21 mouse cellular contexts compared by ENCODE assay signal in genomic region chr1:80162943-80163342, GRCm38 (mm10). TPM values are rescaled to one million over a fixed set of nuclear protein-coding genes. Genes with fewer than 3 reads are reported as not detected.
DNase-seq lines count a peak whose midpoint lies in the region; ATAC-seq and TF ChIP-seq lines count a peak whose summit lies in the region.
"Had no signal": no experiment of that assay in that cellular context is flagged by ENCODE, and none has a peak within 500 bp of the region (broad histone marks: within the 10 kb centered on the region; RNA-seq: fewer than 3 reads in every experiment).

No protein-coding gene starts in this region.

- TF ChIP-seq CTCF in CH12.LX (conservative IDR thresholded peaks at IDR 0.05 in 1 of 2, IDR thresholded peaks at IDR 0.05 in 1 of 2; ENCODE audit: low read depth in 2 of 2, low read length in 2 of 2) = no peak
- TF ChIP-seq CTCF in lung, postnatal 0 days (IDR thresholded peaks at IDR 0.05) = no peak

- TF ChIP-seq POLR2A in CH12.LX (IDR thresholded peaks at IDR 0.05; ENCODE audit: low read depth, low read length) = no peak

- DNase-seq in CH12.LX (ENCODE audit: extremely low read depth) (no peak), ES-E14 (ENCODE audit: low read depth, low spot score) (no peak)
- DNase-seq in lung, postnatal 0 days (ENCODE audit: low spot score) = no peak
- DNase-seq in urinary bladder, postnatal 10 days (ENCODE audit: low spot score) = no peak
- DNase-seq: adrenal gland, adult 2 months; adrenal gland, adult 8-10 months; adrenal gland, postnatal 10 days; adrenal gland, postnatal 14 days; adrenal gland, postnatal 25 days; adrenal gland, postnatal 36 days; B cell, adult 2 months; cerebellum, adult 11 months; cerebellum, adult 11-12 months; cerebellum, adult 18-20 months; cerebellum, adult 2 months; cerebellum, adult 8-10 months had no signal

- in situ Hi-C loops in CH12.LX (cut with MboI; ENCODE audit: low pct_ligation_motif_present, low pct_unique_long_range_greater_than_20kb, low sequenced_read_pairs) (no loop called here), ES-E14 (cut with MboI; ENCODE audit: low sequenced_read_pairs in 2 of 2, unreplicated experiment in 2 of 2) (no loop called here)

- no peak overlapping the region for H3K4me2 ChIP-seq in CH12.LX (ENCODE audit: insufficient read depth, low read depth, poor library complexity, severe bottlenecking)
- no peak overlapping the region for H3K4me2 ChIP-seq in lung, postnatal 0 days (replicated peaks; ENCODE audit: low read depth, low read length)

- no peak for TF ChIP-seq EP300 in CH12.LX (IDR thresholded peaks at IDR 0.05; ENCODE audit: low read length)
- TF ChIP-seq EP300 in lung, postnatal 0 days (IDR thresholded peaks at IDR 0.05) = no peak

- H3K9me3 ChIP-seq in CH12.LX (replicated peaks; ENCODE audit: low read length) (no peaks in the 10 kb centered on the region), ES-E14 (ENCODE audit: control insufficient read depth, insufficient read depth, low read depth, low read length) (no peaks in the 10 kb centered on the region)
- no peaks in the 10 kb centered on the region for H3K9me3 ChIP-seq in lung, postnatal 0 days (ENCODE audit: low read length)
- H3K9me3 ChIP-seq: G1E had no signal

- H3K4me1 ChIP-seq in CH12.LX (ENCODE audit: control insufficient read depth in 1 of 2, insufficient read depth in 2 of 2) (peaks cover 2 to 5% of the 10 kb centered on the region in 2 experiments; a peak in 2 of 4 replicates), ES-E14 (ENCODE audit: control insufficient read depth in 2 of 2, insufficient read depth in 2 of 2, low read length in 2 of 2, poor library complexity in 1 of 2) (no peaks in the 10 kb centered on the region)
- no peaks in the 10 kb centered on the region for H3K4me1 ChIP-seq in lung, postnatal 0 days (ENCODE audit: insufficient read depth, low read depth, low read length)

- ATAC-seq in lung, postnatal 0 days = no peak
- ATAC-seq: activated CD4-positive, CD25-positive, alpha-beta regulatory T cell, adult 4 months; CD4-positive, CD25-positive, alpha-beta regulatory T cell, adult 4 months; Patski had no signal

- H3K27ac ChIP-seq in CH12.LX (ENCODE audit: insufficient read depth, low read depth) = no peak overlapping the region
- H3K27ac ChIP-seq in ES-E14 (ENCODE audit: insufficient read depth, low read depth, low read length, poor library complexity, severe bottlenecking) = no peak overlapping the region
- H3K27ac ChIP-seq in lung, postnatal 0 days (ENCODE audit: low read length) = no peak overlapping the region

- H3K79me2 ChIP-seq in CH12.LX (replicated peaks; ENCODE audit: control insufficient read depth, extremely low read depth, insufficient read depth, poor library complexity, severe bottlenecking) = no peaks in the 10 kb centered on the region

- H3K27me3 ChIP-seq in CH12.LX (replicated peaks) = no peaks in the 10 kb centered on the region
- no peaks in the 10 kb centered on the region for H3K27me3 ChIP-seq in lung, postnatal 0 days (replicated peaks; ENCODE audit: insufficient read depth, low read length)

- H3K9ac ChIP-seq in CH12.LX (ENCODE audit: insufficient read depth, low read depth) (no peak overlapping the region), ES-E14 (ENCODE audit: insufficient read depth, low read depth, low read length, poor library complexity, severe bottlenecking) (no peak overlapping the region)
- no peak overlapping the region for H3K9ac ChIP-seq in lung, postnatal 0 days (replicated peaks; ENCODE audit: low read depth)

- dilution Hi-C loops in CH12.LX (cut with MboI; ENCODE audit: extremely low pct_ligation_motif_present, extremely low pct_unique_long_range_greater_than_20kb, low sequenced_read_pairs) = no loop called here

- no peak for TF ChIP-seq RAD21 in CH12.LX (IDR thresholded peaks at IDR 0.05; ENCODE audit: low read depth, low read length)

- H3K36me3 ChIP-seq in CH12.LX (replicated peaks in 1 of 2; ENCODE audit: control insufficient read depth in 1 of 2, insufficient read depth in 1 of 2, low read length in 1 of 2) (no peaks in the 10 kb centered on the region), ES-E14 (ENCODE audit: control insufficient read depth, insufficient read depth, low read length, poor library complexity, severe bottlenecking) (no peaks in the 10 kb centered on the region)
- H3K36me3 ChIP-seq in lung, postnatal 0 days (ENCODE audit: insufficient read depth, low read length) = no peaks in the 10 kb centered on the region
- H3K36me3 ChIP-seq: G1E had no signal

- WGBS in lung, postnatal 0 days = 54% methylated on average over 6 of the region's 6 CpGs

- H3K4me3 ChIP-seq in CH12.LX (replicated peaks in 1 of 3; ENCODE audit: low read depth in 2 of 3, low read length in 2 of 3, poor library complexity in 1 of 3) = no peak overlapping the region
- no peak overlapping the region for H3K4me3 ChIP-seq in ES-E14 (ENCODE audit: insufficient read depth in 1 of 2, low read depth in 1 of 2, low read length in 2 of 2, poor library complexity in 1 of 2, severe bottlenecking in 1 of 2)
- H3K4me3 ChIP-seq in lung, postnatal 0 days (ENCODE audit: low read depth, low read length) = no peak overlapping the region

TF ChIP-seq in CH12.LX, 34 proteins besides CTCF, POLR2A, EP300 and RAD21:
- TF ChIP-seq HCFC1 (IDR thresholded peaks at IDR 0.05; ENCODE audit: low read depth, low read length) = no peak
- TF ChIP-seq MAFK (IDR thresholded peaks at IDR 0.05; ENCODE audit: insufficient replicate concordance, low read length) = 0 out of 2 replicates have a peak, but pooled peaks have one; percentile 53
- TF ChIP-seq ZKSCAN1 (IDR thresholded peaks at IDR 0.05; ENCODE audit: borderline replicate concordance, low read depth, low read length) = no peak
- TF ChIP-seq USF1 (IDR thresholded peaks at IDR 0.05; ENCODE audit: low read depth, low read length) = no peak

TF ChIP-seq in ES-E14, 5 proteins besides CTCF, POLR2A, EP300 and RAD21:
- TF ChIP-seq ZNF384 (IDR thresholded peaks at IDR 0.05; ENCODE audit: low read depth, low read length) (no peak), MAFK (IDR thresholded peaks at IDR 0.05; ENCODE audit: insufficient read depth, low read depth, low read length) (peak; percentile 74), CHD2 (IDR thresholded peaks at IDR 0.05; ENCODE audit: low read depth, low read length) (no peak)

RNA-seq across cellular contexts. Expression of gene Fam124b, which starts 55.3 kb away (rescaled TPM):
- total RNA-seq in CH12.LX (2012; rRNA removed) = 2.5 and 3.4 TPM in 2 replicates
- total RNA-seq in CH12.LX (2014; rRNA removed) = 1.6 and 1.7 TPM in 2 replicates
- 3.7 and 4.9 TPM in 2 replicates for polyA plus RNA-seq in CH12.LX (2012; ENCODE audit: insufficient read length, low read depth)
- 0.18 and 0.26 TPM in 2 replicates for total RNA-seq in ES-E14 (2012; rRNA removed)
- 3.8 and 4.7 TPM in 2 replicates for polyA plus RNA-seq in lung, postnatal 0 days (2015; fragmentation: Nextera tagmentation; extraction: Ambion mirVana)
- total RNA-seq: MEL had no signal
- polyA plus RNA-seq: G1E, Patski had no signal
